Mouse (Mus musculus) megakaryocyte, embryonic 14.5 days (primary cell): ENCODE data around the gene Zglp1. TPM values are rescaled to one million over a fixed set of nuclear protein-coding genes. Genes with fewer than 3 reads are reported as not detected.
"Not testable (repeated sequence)": the region's sequence is repeated elsewhere in the genome, so short reads cannot be mapped to it uniquely, and the experiment has no call there.

Experiments
- H3K27me3 ChIP-seq: replicated peaks from 2 replicates; pipeline ENCODE3; 2012; ENCODE audit warnings: inconsistent platforms
- H3K36me3 ChIP-seq: replicated peaks from 2 replicates; pipeline ENCODE3; 2012; ENCODE audit warnings: low read length, inconsistent platforms, mixed read lengths
- H3K4me1 ChIP-seq: 2 replicates; pipeline ENCODE4 v1.6.1; 2012; ENCODE audit warnings: inconsistent platforms
- H3K4me3 ChIP-seq: replicated peaks from 2 replicates; pipeline ENCODE3; 2012; ENCODE audit warnings: moderate library complexity, mild to moderate bottlenecking, inconsistent platforms
- H3K9me3 ChIP-seq: 2 replicates; pipeline ENCODE4 v1.6.1; 2012; ENCODE audit warnings: inconsistent platforms
- FLI1 ChIP-seq: IDR thresholded peaks from 2 replicates; pipeline ENCODE4 v1.6.1; 2012; ENCODE audit warnings: low read length, inconsistent platforms, mixed read lengths
- GATA1 ChIP-seq: IDR thresholded peaks from 3 replicates; pipeline ENCODE4 v1.6.1; 2012; ENCODE audit warnings: mixed read lengths, low read length, inconsistent platforms, borderline replicate concordance
- polyA plus RNA-seq: library from polyadenylated mRNA; stranded (reverse); fragments of >175 nt; gene quantifications from 2 replicates; pipeline ENCODE4 v1.2.3, GENCODE M21; 2012; ENCODE audit warnings: low replicate concordance; ENCODE audit not compliant: insufficient read depth

Zglp1 gene
- polyA plus RNA-seq, 1 experiment = 3.6 TPM

GRCm38 (mm10) chr9:21073044-21073840, 6.3 kb upstream of the Zglp1 start, which contains the start of the genes Gm49373 and Fdx1l:
Gm49373 (minus strand) TSS chr9:21073096.
Fdx1l (minus strand) TSS chr9:21073614.
- TF ChIP-seq FLI1 (peak; percentile 32; the same call in 1 of the 2 replicates), GATA1 (no peak)
- peaks cover 69% of the 10 kb centered on the region for H3K36me3 ChIP-seq
- peaks cover 42% of the 10 kb centered on the region for H3K4me1 ChIP-seq
- no peaks in the 10 kb centered on the region for H3K9me3 ChIP-seq
- no peaks in the 10 kb centered on the region for H3K27me3 ChIP-seq
- peak within 1 kb of the TSS; percentile 100 for H3K4me3 ChIP-seq

GRCm38 (mm10) chr9:21072641-21073040, 5.7 kb upstream of the Zglp1 start:
- TF ChIP-seq GATA1 (no peak), FLI1 (no peak)
- no peaks in the 10 kb centered on the region for H3K27me3 ChIP-seq
- H3K36me3 ChIP-seq = peaks cover 69% of the 10 kb centered on the region
- no peaks in the 10 kb centered on the region for H3K9me3 ChIP-seq
- peaks cover 42% of the 10 kb centered on the region for H3K4me1 ChIP-seq
- H3K4me3 ChIP-seq = peak overlapping the region; percentile 100

- Histone ChIP-seq H3K27me3 (peaks cover 2% of the 10 kb centered on the region), H3K4me3 (no peak overlapping the region), H3K9me3 (no peaks in the 10 kb centered on the region), H3K4me1 (0 out of 2 replicates have a peak, but pooled peaks cover 3% of the 10 kb centered on the region), H3K36me3 (peaks cover 45% of the 10 kb centered on the region)
- TF ChIP-seq FLI1 (no peak), GATA1 (no peak)
These were observed 4.0 kb downstream of the Zglp1 start for GRCm38 (mm10) chr9:21062928-21063327.

DNA sequence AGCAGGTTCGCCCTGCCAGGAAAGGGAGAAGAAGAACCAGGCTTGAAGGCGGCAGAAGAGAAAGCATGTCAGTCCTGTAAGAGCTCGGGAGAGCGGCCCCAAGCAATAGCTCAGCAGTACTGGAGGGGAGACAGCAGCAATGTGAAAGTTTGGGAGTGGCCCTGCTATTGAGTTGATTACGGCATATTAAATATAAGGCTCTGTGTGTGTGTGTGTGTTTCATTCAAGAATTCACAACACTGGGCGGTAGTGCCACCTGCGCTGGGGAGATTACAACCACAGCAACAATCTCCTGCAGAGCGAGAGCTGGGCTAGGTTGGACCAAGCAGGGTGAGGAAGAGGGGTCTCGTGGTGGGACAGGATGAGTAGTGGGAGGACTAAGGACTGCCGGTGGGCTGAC, 15.3 kb downstream of the Zglp1 start:
- no peak overlapping the region for H3K4me3 ChIP-seq

DNA sequence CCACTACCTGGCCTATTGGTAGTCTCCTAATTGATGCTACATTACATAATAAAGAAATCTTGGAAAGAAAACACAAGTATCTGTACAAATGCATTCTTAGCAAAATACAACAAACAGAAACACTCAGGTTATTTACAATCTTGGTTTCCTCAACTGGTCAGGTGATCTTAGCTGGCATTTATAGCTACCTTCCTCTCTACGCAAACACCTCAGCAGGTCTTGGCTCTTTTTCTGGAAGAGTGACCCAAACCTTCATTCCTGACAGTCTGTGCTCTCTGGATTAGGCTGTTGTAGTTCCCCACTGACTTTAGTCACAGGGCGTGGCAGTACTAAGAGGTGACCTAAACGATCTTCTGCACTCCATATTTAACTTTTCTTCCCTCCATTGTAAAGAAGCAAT, 21.7 kb downstream of the Zglp1 start:
- Histone ChIP-seq H3K4me1 (peaks cover 22% of the 10 kb centered on the region), H3K9me3 (peaks cover 8% of the 10 kb centered on the region; the same call in 1 of the 2 replicates), H3K4me3 (no peak overlapping the region), H3K27me3 (peaks cover 30% of the 10 kb centered on the region), H3K36me3 (no peaks in the 10 kb centered on the region)
- TF ChIP-seq GATA1 (no peak), FLI1 (no peak)

More for the DNA sequence above, 15.3 kb downstream of the Zglp1 start:
- Histone ChIP-seq H3K4me1 (peaks cover 3% of the 10 kb centered on the region; the same call in 1 of the 2 replicates), H3K9me3 (peaks cover 8% of the 10 kb centered on the region; the same call in 1 of the 2 replicates), H3K27me3 (peaks cover 44% of the 10 kb centered on the region), H3K36me3 (no peaks in the 10 kb centered on the region)
- TF ChIP-seq FLI1 (no peak), GATA1 (no peak)

DNA sequence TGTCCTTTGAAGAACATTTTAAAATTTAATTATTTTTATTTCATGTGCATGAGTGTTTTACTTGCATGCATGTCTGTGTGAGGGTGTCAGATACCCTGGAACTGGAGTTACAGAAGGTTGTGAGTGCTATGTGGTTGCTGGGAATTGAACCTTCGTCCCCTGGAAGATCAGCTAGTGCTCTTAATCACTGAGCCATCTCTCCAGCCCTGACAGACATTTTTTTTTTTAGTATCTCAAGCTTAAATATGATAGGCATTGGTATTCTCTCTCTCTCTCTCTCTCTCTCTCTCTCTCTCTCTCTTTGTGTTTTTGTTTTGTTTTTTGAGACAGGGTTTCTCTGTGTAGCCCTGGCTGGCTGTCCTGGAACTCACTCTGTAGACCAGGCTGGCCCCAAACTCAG, 22.1 kb downstream of the Zglp1 start:
- not testable (repeated sequence) for H3K4me3 ChIP-seq, H3K36me3 ChIP-seq, H3K9me3 ChIP-seq
- H3K27me3 ChIP-seq = peaks cover 33% of the 10 kb centered on the region
- peaks cover 24% of the 10 kb centered on the region for H3K4me1 ChIP-seq

DNA sequence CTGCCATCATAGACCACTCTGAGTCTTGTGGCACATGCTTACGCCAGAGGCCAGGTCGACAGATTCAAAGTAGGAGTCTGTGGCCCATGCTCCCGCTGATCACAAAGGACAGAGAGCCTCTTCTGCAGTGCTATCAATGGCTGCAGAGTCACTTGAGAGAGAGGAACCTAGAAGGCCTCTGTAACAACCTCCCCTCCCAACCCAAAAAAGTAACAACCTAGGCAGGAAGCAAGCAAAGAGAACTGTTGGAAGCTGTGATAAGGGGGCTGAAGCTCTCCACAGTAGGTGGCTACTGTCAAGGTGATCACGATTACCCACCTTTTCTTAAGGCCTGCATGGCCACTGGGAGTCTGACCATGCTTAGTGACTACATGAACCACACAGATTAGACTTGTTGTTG, 23.3 kb downstream of the Zglp1 start:
- Histone ChIP-seq H3K36me3 (no peaks in the 10 kb centered on the region), H3K4me3 (no peak overlapping the region), H3K9me3 (peaks cover 11% of the 10 kb centered on the region), H3K27me3 (peaks cover 39% of the 10 kb centered on the region), H3K4me1 (peaks cover 24% of the 10 kb centered on the region)
- TF ChIP-seq GATA1 (no peak), FLI1 (no peak)

DNA sequence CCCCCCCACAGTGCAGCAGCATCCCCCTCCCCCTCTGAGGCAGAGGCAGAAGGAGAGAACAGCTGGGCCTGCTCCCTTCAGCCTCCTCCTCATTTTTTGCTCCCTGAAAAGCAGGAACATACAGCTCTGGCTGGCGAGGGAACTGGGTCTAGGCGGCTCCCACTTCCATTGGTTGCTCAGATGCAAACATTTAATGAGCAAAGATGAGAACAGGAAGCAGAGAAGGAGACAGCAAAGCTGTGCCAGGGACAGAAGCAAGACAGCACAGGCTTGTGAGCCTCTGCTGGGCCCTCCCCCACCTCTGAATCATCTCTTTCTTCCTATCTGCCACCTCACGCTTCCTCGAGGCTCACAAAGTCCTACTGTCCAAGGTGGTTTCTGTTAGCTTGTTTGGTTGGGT, 25.6 kb downstream of the Zglp1 start:
- Histone ChIP-seq H3K4me3 (no peak overlapping the region), H3K27me3 (peaks cover 51% of the 10 kb centered on the region), H3K9me3 (peaks cover 23% of the 10 kb centered on the region), H3K36me3 (no peaks in the 10 kb centered on the region), H3K4me1 (peaks cover 43% of the 10 kb centered on the region)
- TF ChIP-seq FLI1 (no peak), GATA1 (no peak)

DNA sequence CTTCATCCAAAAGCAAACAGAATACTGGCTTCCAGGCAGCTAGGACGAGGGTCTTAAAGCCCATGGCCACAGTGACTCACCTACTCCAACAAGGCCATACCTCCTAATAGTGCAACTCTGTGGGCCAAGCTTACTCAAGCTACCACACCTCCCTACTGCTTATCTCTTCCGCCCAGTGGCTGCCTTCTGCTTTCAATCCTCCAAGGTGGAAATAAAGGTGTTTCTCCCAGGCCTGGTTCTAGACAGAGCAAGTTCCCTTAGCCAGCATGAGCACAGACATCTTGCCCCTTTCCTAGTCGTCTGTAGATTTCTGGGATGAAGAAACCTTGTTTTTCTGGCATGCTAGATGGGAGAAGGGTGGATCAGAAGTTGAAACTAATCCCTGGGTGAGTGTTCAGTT, 27.1 kb downstream of the Zglp1 start:
- TF ChIP-seq GATA1 (no peak), FLI1 (no peak)
- H3K36me3 ChIP-seq = no peaks in the 10 kb centered on the region
- H3K27me3 ChIP-seq = peaks cover 57% of the 10 kb centered on the region
- peaks cover 23% of the 10 kb centered on the region for H3K9me3 ChIP-seq
- H3K4me3 ChIP-seq = no peak overlapping the region
- H3K4me1 ChIP-seq = peaks cover 59% of the 10 kb centered on the region

- TF ChIP-seq FLI1 (no peak), GATA1 (no peak)
- H3K4me3 ChIP-seq = peak overlapping the region; percentile 85
- peaks cover 23% of the 10 kb centered on the region for H3K9me3 ChIP-seq
- peaks cover 74% of the 10 kb centered on the region for H3K4me1 ChIP-seq
- peaks cover 78% of the 10 kb centered on the region for H3K27me3 ChIP-seq
- no peaks in the 10 kb centered on the region for H3K36me3 ChIP-seq
These were observed 29.4 kb downstream of the Zglp1 start for GRCm38 (mm10) chr9:21037481-21037891.

GRCm38 (mm10) chr9:21036666-21037065, 30.2 kb downstream of the Zglp1 start:
- H3K4me1 ChIP-seq = peaks cover 80% of the 10 kb centered on the region
- H3K4me3 ChIP-seq = peak overlapping the region; percentile 85
- TF ChIP-seq FLI1 (no peak), GATA1 (no peak)
- peaks cover 23% of the 10 kb centered on the region for H3K9me3 ChIP-seq
- no peaks in the 10 kb centered on the region for H3K36me3 ChIP-seq
- H3K27me3 ChIP-seq = peaks cover 85% of the 10 kb centered on the region
